Mouse (Mus musculus) ES-E14 (cell line): ENCODE measurements around the gene Dennd2c. TPM values are rescaled to one million over a fixed set of nuclear protein-coding genes. Genes with fewer than 3 reads are reported as not detected.

ENCODE experiments used
- DNase-seq: peaks from one replicate; pipeline ENCODE4 v3.0.0-alpha.2; 2013; ENCODE audit warnings: low read depth, low spot score
- H3K27ac ChIP-seq: 2 replicates; pipeline ENCODE4 v1.5.1; 2012; ENCODE audit warnings: low read depth, mild to moderate bottlenecking, low read length, moderate library complexity, mixed read lengths; ENCODE audit not compliant: poor library complexity, insufficient read depth, severe bottlenecking
- H3K36me3 ChIP-seq: 2 replicates; pipeline ENCODE4 v1.6.1; 2012; ENCODE audit warnings: mild to moderate bottlenecking, low read length, moderate library complexity, mixed read lengths; ENCODE audit not compliant: control insufficient read depth, poor library complexity, insufficient read depth, severe bottlenecking
- H3K4me1 ChIP-seq, 2 experiments: fragments of 150-350 bp in 1 of 2; sonication (generic) in 1 of 2; 2 replicates each; pipeline ENCODE4 v1.6.1; 2012; ENCODE audit warnings: low read length in 2 of 2, mild to moderate bottlenecking in 1 of 2, mixed read lengths in 1 of 2; ENCODE audit not compliant: control insufficient read depth in 2 of 2, insufficient read depth in 2 of 2, poor library complexity in 1 of 2
- H3K4me3 ChIP-seq, 2 experiments: fragments of 150-350 bp in 1 of 2; sonication (generic) in 1 of 2; 2 replicates each; pipeline ENCODE4 v1.5.1; 2012; ENCODE audit warnings: low read length in 2 of 2, low read depth in 1 of 2, mild to moderate bottlenecking in 1 of 2, mixed read lengths in 1 of 2; ENCODE audit not compliant: insufficient read depth in 1 of 2, poor library complexity in 1 of 2, severe bottlenecking in 1 of 2
- H3K9ac ChIP-seq: 2 replicates; pipeline ENCODE4 v1.6.1; 2012; ENCODE audit warnings: low read depth, mild to moderate bottlenecking, low read length, mixed read lengths; ENCODE audit not compliant: poor library complexity, insufficient read depth, severe bottlenecking
- H3K9me3 ChIP-seq: fragments of 150-350 bp; sonication (generic); 2 replicates; pipeline ENCODE4 v1.6.1; 2012; ENCODE audit warnings: low read depth, mild to moderate bottlenecking, low read length; ENCODE audit not compliant: control insufficient read depth, insufficient read depth
- CHD2 ChIP-seq: IDR thresholded peaks from 2 replicates; pipeline ENCODE4 v1.6.1; 2014; ENCODE audit warnings: mild to moderate bottlenecking, low read depth, low read length, inconsistent platforms
- HCFC1 ChIP-seq: IDR thresholded peaks from 2 replicates; pipeline ENCODE4 v1.6.1; 2012; ENCODE audit warnings: low read length, inconsistent platforms, borderline replicate concordance; ENCODE audit not compliant: insufficient read depth
- MAFK ChIP-seq: IDR thresholded peaks from 2 replicates; pipeline ENCODE4 v1.6.1; 2014; ENCODE audit warnings: mild to moderate bottlenecking, low read depth, low read length, inconsistent platforms; ENCODE audit not compliant: insufficient read depth
- ZC3H11A ChIP-seq: IDR thresholded peaks from 2 replicates; pipeline ENCODE4 v1.6.1; 2012; ENCODE audit warnings: low read depth, mild to moderate bottlenecking, inconsistent platforms, low read length, borderline replicate concordance
- ZNF384 ChIP-seq: IDR thresholded peaks from 2 replicates; pipeline ENCODE4 v1.6.1; 2012; ENCODE audit warnings: low read depth, low read length, inconsistent platforms
- in situ Hi-C, 2 experiments: fragments of 600-800 bp; cut with MboI; formaldehyde crosslinking; loops; one replicate each; pipeline ENCODE4 v1.15.1; 2025; ENCODE audit warnings: low sequenced_read_pairs in 2 of 2, inconsistent platforms in 1 of 2; ENCODE audit not compliant: unreplicated experiment in 2 of 2
- total RNA-seq: library from RNA; depleted of rRNA; stranded (reverse); fragments of 300-350 nt; gene quantifications from 2 replicates; pipeline ENCODE4 v1.2.3, GENCODE M21; 2012

Gene Dennd2c
- total RNA-seq, 1 experiment, result 29.9 TPM

DNA sequence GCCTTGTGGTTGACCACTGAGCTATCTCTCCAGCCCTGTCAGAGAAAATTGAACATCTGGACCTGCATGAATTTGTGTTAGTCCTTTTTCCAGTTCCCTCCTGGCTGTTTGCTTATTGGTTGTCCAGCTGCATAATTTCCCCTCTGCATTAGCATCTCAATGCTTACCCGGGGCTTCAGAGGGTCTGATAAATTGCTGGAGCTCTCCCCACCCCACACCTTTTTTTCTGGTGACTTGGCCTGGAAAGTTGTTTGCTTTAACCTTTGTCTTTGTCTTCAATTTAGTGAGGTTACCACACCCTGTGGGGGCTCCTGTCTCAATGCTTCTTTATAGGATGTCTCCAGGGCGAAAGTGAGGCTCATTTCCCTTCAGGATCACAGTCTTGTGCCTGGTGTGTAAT lies 24.8 kb downstream of the Dennd2c start:
- Histone ChIP-seq H3K4me1 (peaks cover 16 to 21% of the 10 kb centered on the region in 2 experiments), H3K36me3 (peaks cover 8% of the 10 kb centered on the region), H3K4me3 (peak overlapping the region; percentile 33 to 49; a peak in 3 of 4 replicates), H3K9me3 (no peaks in the 10 kb centered on the region), H3K9ac (no peak overlapping the region), H3K27ac (peak overlapping the region; percentile 93; the same call in 1 of the 2 replicates)
- peak; percentile 60; the same call in 1 of the 2 replicates for TF ChIP-seq ZNF384
- TF ChIP-seq MAFK, result no peak
- in situ Hi-C loops, result no loop called here
- peak; percentile 70 for DNase-seq

GRCm38 (mm10) chr3:103127721-103128120 lies 25.3 kb downstream of the Dennd2c start:
- Histone ChIP-seq H3K4me3 (peak overlapping the region; percentile 33 to 49), H3K9me3 (no peaks in the 10 kb centered on the region), H3K27ac (peak overlapping the region; percentile 93), H3K9ac (no peak overlapping the region; the same call in 1 of the 2 replicates), H3K36me3 (peaks cover 11% of the 10 kb centered on the region), H3K4me1 (peaks cover 18 to 22% of the 10 kb centered on the region in 2 experiments)
- DNase-seq, result peak; percentile 36
- in situ Hi-C loops, result no loop called here
- TF ChIP-seq HCFC1 (no peak), ZC3H11A (no peak), ZNF384 (no peak), CHD2 (no peak), MAFK (no peak)

GRCm38 (mm10) chr3:103128251-103128650 lies 25.8 kb downstream of the Dennd2c start:
- Histone ChIP-seq H3K9ac (no peak overlapping the region; the same call in 1 of the 2 replicates), H3K4me3 (peak overlapping the region; percentile 33 to 49), H3K4me1 (peaks cover 15 to 22% of the 10 kb centered on the region in 2 experiments), H3K9me3 (no peaks in the 10 kb centered on the region), H3K27ac (peak overlapping the region; percentile 93; the same call in 1 of the 2 replicates), H3K36me3 (peaks cover 11% of the 10 kb centered on the region)
- TF ChIP-seq ZC3H11A (no peak), MAFK (no peak), CHD2 (no peak), ZNF384 (no peak), HCFC1 (no peak)
- in situ Hi-C loops, result no loop called here
- no peak for DNase-seq

- Histone ChIP-seq H3K9ac (peak overlapping the region; percentile 12; the same call in 1 of the 2 replicates), H3K4me1 (peaks cover 15 to 22% of the 10 kb centered on the region in 2 experiments), H3K9me3 (no peaks in the 10 kb centered on the region), H3K4me3 (0 out of 4 replicates have a peak overlapping the region, but pooled peaks of 1 of the 2 experiments have one; percentile 33), H3K36me3 (peaks cover 14% of the 10 kb centered on the region), H3K27ac (peak overlapping the region; percentile 93; the same call in 1 of the 2 replicates)
- TF ChIP-seq MAFK (peak; percentile 68; the same call in 1 of the 2 replicates), CHD2 (no peak), ZC3H11A (no peak), ZNF384 (no peak), HCFC1 (no peak)
- no peak for DNase-seq
- in situ Hi-C loops, result no loop called here
Measured at GRCm38 (mm10) chr3:103129367-103130159, 27.2 kb downstream of the Dennd2c start.
